Mouse (Mus musculus): ENCODE data around the gene Ptbp3. TPM values are rescaled to one million over a fixed set of nuclear protein-coding genes. Genes with fewer than 3 reads are reported as not detected.

The Ptbp3 gene
- 43.1 and 58.9 TPM in 2 replicates for polyA plus RNA-seq (2012; rRNA removed; ENCODE audit: low replicate concordance)

DNA sequence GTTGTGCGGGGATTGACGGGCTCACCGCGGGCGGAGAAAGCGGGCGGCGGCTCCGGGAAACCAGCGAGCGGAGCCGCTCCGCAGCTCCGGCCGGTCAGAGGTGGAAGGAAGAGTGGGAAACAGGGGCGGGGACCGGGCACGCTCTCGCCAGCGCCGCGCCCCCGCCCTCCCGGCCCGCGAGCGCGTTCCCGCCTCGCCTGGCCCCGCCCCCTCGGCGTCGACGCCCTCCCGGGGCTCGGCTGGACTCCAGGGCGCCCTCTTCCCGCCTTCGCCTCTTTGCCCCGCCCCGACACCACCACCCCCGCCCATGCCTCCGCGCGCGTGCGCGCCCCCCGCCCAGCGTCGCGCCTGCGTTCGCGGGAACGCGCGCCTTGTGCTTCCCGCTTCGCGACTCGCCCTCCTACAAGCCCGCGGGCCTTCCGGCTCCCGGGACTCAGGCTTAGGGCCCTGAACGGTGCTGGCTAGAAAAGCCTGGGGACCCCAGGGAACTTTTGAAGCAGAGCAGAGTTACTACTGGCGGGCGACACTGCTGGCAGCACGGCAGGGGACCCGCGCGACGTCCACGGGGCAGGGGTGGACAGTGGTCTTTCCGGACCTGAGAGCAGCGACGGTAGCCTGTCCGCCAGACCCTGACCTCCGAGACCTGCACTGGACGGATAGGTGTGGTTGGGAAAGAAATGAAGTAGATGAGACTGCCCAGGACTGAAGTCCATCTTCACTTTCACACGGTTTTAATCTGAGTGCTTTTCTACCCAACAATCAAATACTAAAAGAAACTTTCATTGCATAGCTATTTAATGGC lies at the start of gene Ptbp3:
Gene Ptbp3 (minus strand): TSS at position 190 of the 802 bp plus-strand sequence.

DNA sequence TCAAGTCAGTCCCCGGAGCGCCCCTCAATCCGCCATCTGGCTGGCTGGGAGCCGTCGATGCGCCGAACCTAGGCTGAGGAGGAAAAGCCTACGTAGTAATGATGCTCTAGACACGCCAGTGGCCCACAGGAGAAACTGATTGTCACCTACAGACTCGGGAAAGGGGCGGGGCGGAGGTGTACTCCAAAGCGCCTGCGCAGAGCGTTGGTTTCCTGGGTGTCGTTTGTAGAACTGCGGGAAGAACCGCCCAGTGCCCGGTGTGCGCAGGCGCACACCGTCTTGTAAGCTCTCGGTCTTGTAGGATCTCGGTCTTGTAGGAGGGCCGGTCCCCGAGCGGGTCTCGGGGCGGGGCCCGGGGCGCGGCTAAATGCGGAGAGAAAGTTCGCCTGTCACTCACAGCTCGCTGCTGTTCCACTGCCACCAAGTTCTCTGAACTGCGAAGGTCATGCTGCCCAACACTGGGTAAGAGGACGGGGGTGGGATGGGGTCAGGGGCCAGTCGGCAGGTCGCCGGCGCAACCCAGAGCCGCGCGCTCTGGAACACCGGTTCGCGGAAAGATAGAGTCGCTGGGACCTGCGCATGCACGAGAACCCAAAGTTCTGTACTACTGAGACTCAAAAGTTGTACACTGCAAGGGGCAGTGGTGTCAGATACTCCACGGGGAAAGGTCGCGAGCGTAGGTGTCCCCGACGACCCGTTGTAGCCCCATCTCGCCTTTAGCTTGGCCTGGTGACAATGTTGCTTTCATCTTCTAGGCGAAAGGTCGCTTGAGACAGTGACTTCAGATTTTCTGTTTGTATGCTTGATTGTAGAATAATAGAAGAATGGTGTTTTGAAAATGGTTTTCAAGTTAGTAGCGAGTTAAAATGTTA lies 32.4 kb upstream of the Ptbp3 start, which contains the start of gene Hsdl2:
Gene Hsdl2 (plus strand): TSS at position 250 of the 872 bp plus-strand sequence.

DNA sequence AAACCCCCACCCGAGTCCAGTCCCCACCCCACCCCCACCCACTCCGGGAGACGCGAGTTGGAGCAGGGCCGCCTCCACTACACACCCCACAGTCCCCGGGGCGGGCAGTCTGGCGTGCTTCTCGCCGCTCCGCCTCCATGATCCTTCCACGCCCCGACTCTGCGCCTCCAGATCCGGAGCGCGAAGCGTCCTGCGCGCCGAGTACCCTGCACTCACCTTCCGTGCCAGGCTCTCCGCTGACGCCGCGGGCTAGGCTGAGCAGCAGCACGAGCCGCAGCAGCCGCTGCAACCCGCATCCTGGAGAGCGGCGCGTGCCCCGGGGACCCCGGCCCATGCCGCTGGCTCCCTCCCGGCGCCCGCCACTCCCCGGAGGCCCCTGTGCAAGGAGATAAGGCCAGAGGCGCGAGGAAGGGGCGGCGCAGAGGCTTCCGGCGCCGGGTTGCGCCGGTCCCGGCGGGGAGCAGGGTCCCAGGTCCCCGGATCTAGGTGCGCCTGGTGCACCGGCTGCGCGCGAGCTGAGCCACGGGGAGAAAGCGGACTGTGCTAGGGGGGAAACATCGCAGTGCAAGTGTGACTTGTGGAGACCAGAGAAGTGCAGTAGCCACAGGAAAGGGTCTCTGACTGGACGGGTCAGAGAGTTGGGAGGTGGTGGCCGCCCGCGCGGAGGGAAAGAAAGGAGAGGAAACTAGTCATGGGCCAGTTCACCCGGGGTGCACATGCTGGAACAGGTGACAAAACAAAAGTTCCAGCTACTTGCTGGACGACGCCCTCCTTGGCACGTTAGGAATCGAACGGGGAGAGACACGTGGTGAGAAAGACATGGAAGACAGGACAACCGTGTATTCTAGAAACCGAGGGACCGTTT lies 110.9 kb downstream of the Ptbp3 start, which contains the start of gene Susd1:
Gene Susd1 (minus strand): TSS at position 644 of the 865 bp plus-strand sequence.

Other genes starting within 250 kb of the Ptbp3 start
- gene Susd1, start 110.7 kb downstream of the Ptbp3 start, polyA plus RNA-seq (2012; rRNA removed; ENCODE audit: low replicate concordance), result 8.2 and 17.7 TPM in 2 replicates
- gene Hsdl2, start 32.2 kb upstream of the Ptbp3 start, polyA plus RNA-seq (2012; rRNA removed; ENCODE audit: low replicate concordance), result 16.3 and 71.1 TPM in 2 replicates
- 6.1 and 7.4 TPM in 2 replicates for gene E130308A19Rik, start 76.8 kb upstream of the Ptbp3 start, polyA plus RNA-seq (2012; rRNA removed; ENCODE audit: low replicate concordance)

Measured in mammary gland, adult 2 months (tissue).